41 mouse cellular contexts compared by ENCODE assay signal in genomic region chr8:21932610-21933009, GRCm38 (mm10). TPM values are rescaled to one million over a fixed set of nuclear protein-coding genes. Genes with fewer than 3 reads are reported as not detected.
"Had no signal": no experiment of that assay in that cellular context is flagged by ENCODE, and none has a peak within 500 bp of the region (broad histone marks: within the 10 kb centered on the region; RNA-seq: fewer than 3 reads in every experiment).

TSS of gene Defb15 (minus strand) at chr8:21932710.

- DNase-seq: heart, postnatal 10 days; heart, postnatal 14 days; heart, postnatal 36 days; heart, postnatal 4 days; kidney, adult 11 months; kidney, adult 18-20 months; kidney, adult 2 months; kidney, adult 8-10 months; kidney, adult 9 months; kidney, postnatal 10 days; kidney, postnatal 14 days; kidney, postnatal 25 days; kidney, postnatal 36 days; kidney, postnatal 4 days; layer of hippocampus, adult 9-11 months; layer of hippocampus, postnatal 36 days had no signal

RNA-seq across cellular contexts. Expression of gene Defb15, which starts in this region (rescaled TPM):
- polyA plus RNA-seq: heart, embryonic 11.5 days; heart, embryonic 12.5 days; heart, embryonic 13.5 days; heart, embryonic 14.5 days; heart, embryonic 15.5 days; heart, embryonic 16.5 days; heart, postnatal 0 days; hindbrain, embryonic 10.5 days; hindbrain, embryonic 11.5 days; hindbrain, embryonic 12.5 days; hindbrain, embryonic 13.5 days; hindbrain, embryonic 14.5 days; hindbrain, embryonic 15.5 days; hindbrain, embryonic 16.5 days; hindbrain, postnatal 0 days; inflammation-experienced regulatory T-cells, adult 6 months; intestine, embryonic 14.5 days; intestine, embryonic 15.5 days; intestine, embryonic 16.5 days; intestine, postnatal 0 days; kidney, adult 2 months; kidney, embryonic 14.5 days; kidney, embryonic 15.5 days; kidney, embryonic 16.5 days; kidney, postnatal 0 days; large intestine, adult 2 months had no signal
